Mouse (Mus musculus) urinary bladder, postnatal 36 days (tissue): Measurements from ENCODE around the gene Timeless.
"Not testable (repeated sequence)": the region's sequence is repeated elsewhere in the genome, so short reads cannot be mapped to it uniquely, and the experiment has no call there.

ENCODE experiments used
- DNase-seq, 2 experiments: peaks; one replicate each; pipeline ENCODE4 v3.0.0; 2022; ENCODE audit warnings: low spot score in 2 of 2, mixed read lengths in 1 of 2

Timeless gene

GRCm38 (mm10) chr10:128212871-128213323 lies 19.0 kb upstream of the Timeless start:
- DNase-seq, result peak; percentile 56 to 58

- DNase-seq, result not testable (repeated sequence)
Measured at GRCm38 (mm10) chr10:128214112-128214511, 17.8 kb upstream of the Timeless start.

- DNase-seq, result no peak
Measured at GRCm38 (mm10) chr10:128214981-128215380, 16.9 kb upstream of the Timeless start.

- no peak for DNase-seq
Measured at GRCm38 (mm10) chr10:128218387-128219117, 13.3 kb upstream of the Timeless start.

GRCm38 (mm10) chr10:128221533-128222286 lies 10.2 kb upstream of the Timeless start:
- no peak for DNase-seq

- DNase-seq, result no peak
Measured at GRCm38 (mm10) chr10:128225064-128225463, 6.8 kb upstream of the Timeless start.

GRCm38 (mm10) chr10:128225538-128225937 lies 6.3 kb upstream of the Timeless start, which contains the start of gene Mip:
Gene Mip (plus strand): TSS chr10:128225838.
- DNase-seq, result no peak

GRCm38 (mm10) chr10:128227592-128227991 lies 4.3 kb upstream of the Timeless start:
- DNase-seq, result no peak

GRCm38 (mm10) chr10:128228009-128228408 lies 3.9 kb upstream of the Timeless start:
- no peak for DNase-seq

- DNase-seq, result no peak
Measured at GRCm38 (mm10) chr10:128230582-128230981, 1.3 kb upstream of the Timeless start.

GRCm38 (mm10) chr10:128231146-128231545 lies 719 bp upstream of the Timeless start:
- DNase-seq, result no peak

- DNase-seq, result peak; percentile 34 to 47
Measured at GRCm38 (mm10) chr10:128232420-128232985, 638 bp downstream of the Timeless start.

- no peak for DNase-seq
Measured at GRCm38 (mm10) chr10:128236321-128236720, 4.5 kb downstream of the Timeless start.

- no peak for DNase-seq
Measured at GRCm38 (mm10) chr10:128237807-128238480, 6.1 kb downstream of the Timeless start.

GRCm38 (mm10) chr10:128239140-128239539 lies 7.3 kb downstream of the Timeless start:
- DNase-seq, result no peak

- DNase-seq, result no peak
Measured at GRCm38 (mm10) chr10:128240131-128240530, 8.3 kb downstream of the Timeless start.

- DNase-seq, result no peak
Measured at GRCm38 (mm10) chr10:128243252-128243651, 11.4 kb downstream of the Timeless start.

GRCm38 (mm10) chr10:128244121-128244520 lies 12.3 kb downstream of the Timeless start:
- no peak for DNase-seq

GRCm38 (mm10) chr10:128247020-128247732 lies 15.3 kb downstream of the Timeless start:
- peak in 1 of 2 experiments; percentile 47 for DNase-seq

GRCm38 (mm10) chr10:128250565-128250964 lies 18.7 kb downstream of the Timeless start:
- DNase-seq, result no peak

GRCm38 (mm10) chr10:128253677-128254255 lies 21.9 kb downstream of the Timeless start, which contains the start of gene Apon:
Gene Apon (plus strand): TSS chr10:128254096.
- no peak for DNase-seq
